Mouse (Mus musculus) hindbrain, postnatal 0 days (tissue): Measurements from ENCODE around the gene St14. TPM values are rescaled to one million over a fixed set of nuclear protein-coding genes. Genes with fewer than 3 reads are reported as not detected.

Source experiments
- ATAC-seq: fragments of 200-750 bp; cut with Nextera tagmentation; 2 replicates; pipeline ENCODE4 v1.8.0; 2017; ENCODE audit warnings: mild to moderate bottlenecking, moderate TSS enrichment, moderate library complexity
- DNase-seq: peaks from one replicate; pipeline ENCODE4 v3.0.0-alpha.2; 2015; ENCODE audit warnings: low spot score
- H3K27ac ChIP-seq: fragments of 300-500 bp; sonication (generic); 2 replicates; pipeline ENCODE4 v1.5.1; 2014; ENCODE audit warnings: mild to moderate bottlenecking
- H3K27me3 ChIP-seq: fragments of 300-500 bp; sonication (generic); 2 replicates; pipeline ENCODE4 v1.6.1; 2014; ENCODE audit warnings: low read length, mixed read lengths; ENCODE audit not compliant: insufficient read depth
- H3K36me3 ChIP-seq: fragments of 300-500 bp; sonication (generic); 2 replicates; pipeline ENCODE4 v1.6.1; 2014; ENCODE audit warnings: low read length, mixed read lengths; ENCODE audit not compliant: insufficient read depth
- H3K4me1 ChIP-seq: fragments of 300-500 bp; sonication (generic); 2 replicates; pipeline ENCODE4 v1.6.1; 2014; ENCODE audit warnings: antibody characterized with exemption, low read length, mixed read lengths; ENCODE audit not compliant: insufficient read depth
- H3K4me2 ChIP-seq: fragments of 300-500 bp; sonication (generic); 2 replicates; pipeline ENCODE4 v1.6.1; 2014; ENCODE audit warnings: low read depth, mild to moderate bottlenecking, low read length, moderate library complexity, mixed read lengths
- H3K4me3 ChIP-seq: fragments of 300-500 bp; sonication (generic); 2 replicates; pipeline ENCODE4 v1.5.1; 2014; ENCODE audit warnings: low read length
- H3K9ac ChIP-seq: fragments of 300-500 bp; sonication (generic); replicated peaks from 2 replicates; pipeline ENCODE4 v1.6.1; 2014; ENCODE audit warnings: mild to moderate bottlenecking, low read length, moderate library complexity, mixed read lengths
- H3K9me3 ChIP-seq: fragments of 300-500 bp; sonication (generic); 2 replicates; pipeline ENCODE4 v1.6.1; 2016; ENCODE audit warnings: low read length, mixed read lengths
- CTCF ChIP-seq: IDR thresholded peaks from 2 replicates; pipeline ENCODE4 v1.5.1; 2016; ENCODE audit warnings: antibody characterized with exemption, control low read depth, low read depth
- WGBS: fragments of 180-500 bp; shearing (Covaris S2); extraction: QIAGEN DNeasy Blood & Tissue Kit; methylation state at CpG from one replicate; pipeline ENCODE4 v1.1.7; 2014; 5-methylcytosine and 5-hydroxymethylcytosine counted together
- polyA plus RNA-seq: library from polyadenylated mRNA; unstranded; fragments of >200 nt; fragmentation: Nextera tagmentation; extraction: Ambion mirVana; gene quantifications from 2 replicates; pipeline ENCODE4 v1.2.1, GENCODE M21; 2015
- total RNA-seq: library from RNA; depleted of rRNA; stranded (reverse); fragments of >200 nt; gene quantifications from 2 replicates; pipeline ENCODE4 v1.2.3, GENCODE M21; 2014; rRNA removed

Gene St14
- total and polyA plus RNA-seq, 2 experiments from 2014 or later, result 0.90 to 1.1 TPM

GRCm38 (mm10) chr9:31050208-31050607 lies 81.4 kb downstream of the St14 start:
- Histone ChIP-seq H3K4me1 (no peaks in the 10 kb centered on the region), H3K9me3 (no peaks in the 10 kb centered on the region), H3K9ac (no peak overlapping the region), H3K36me3 (no peaks in the 10 kb centered on the region), H3K27me3 (no peaks in the 10 kb centered on the region), H3K27ac (no peak overlapping the region), H3K4me3 (no peak overlapping the region), H3K4me2 (no peak overlapping the region)
- 97% methylated on average over 5 of the region's 5 CpGs for WGBS
- no peak for ATAC-seq
- TF ChIP-seq CTCF, result no peak
- DNase-seq, result no peak

Other genes starting within 250 kb of the St14 start
- gene Adamts15, start 209.4 kb downstream of the St14 start, total RNA-seq, result 14.6 and 20.2 TPM in 2 replicates
- 3.5 and 3.6 TPM in 2 replicates for gene Adamts15, start 209.4 kb downstream of the St14 start, polyA plus RNA-seq
- 2.5 and 3.3 TPM in 2 replicates for gene Adamts8, start 189.3 kb downstream of the St14 start, total RNA-seq
- 1.7 and 1.8 TPM in 2 replicates for gene Adamts8, start 189.3 kb downstream of the St14 start, polyA plus RNA-seq
- gene Zbtb44, start 101.2 kb downstream of the St14 start, total RNA-seq, result 13.7 and 18.6 TPM in 2 replicates
- 3.8 and 4.1 TPM in 2 replicates for gene Zbtb44, start 101.2 kb downstream of the St14 start, polyA plus RNA-seq
- 444 and 454 TPM in 2 replicates for gene Aplp2, start 80.0 kb upstream of the St14 start, total RNA-seq
- gene Aplp2, start 80.0 kb upstream of the St14 start, polyA plus RNA-seq, result 466 and 472 TPM in 2 replicates
- gene Prdm10, start 148.7 kb upstream of the St14 start, total RNA-seq, result 12.8 and 13.9 TPM in 2 replicates
- 4.2 and 4.8 TPM in 2 replicates for gene Prdm10, start 148.7 kb upstream of the St14 start, polyA plus RNA-seq